Mouse (Mus musculus) right cerebral cortex, postnatal 36 days (tissue): ENCODE data around the gene Bbc3.

Experiments
- DNase-seq, 2 experiments: peaks; one replicate each; pipeline ENCODE4 v3.0.0; 2022; ENCODE audit warnings: low spot score in 2 of 2, mixed read lengths in 1 of 2

The Bbc3 gene

GRCm38 (mm10) chr7:16315222-16315759 lies 7.1 kb downstream of the Bbc3 start:
- no peak for DNase-seq

- DNase-seq, result no peak
These were observed 8.9 kb downstream of the Bbc3 start for GRCm38 (mm10) chr7:16317094-16317493.

- no peak for DNase-seq
These were observed 11.0 kb downstream of the Bbc3 start for GRCm38 (mm10) chr7:16319216-16319615.

- DNase-seq, result no peak
These were observed 12.3 kb downstream of the Bbc3 start for GRCm38 (mm10) chr7:16320479-16320878.

- no peak for DNase-seq
These were observed 16.5 kb downstream of the Bbc3 start for GRCm38 (mm10) chr7:16324661-16325060.

- no peak for DNase-seq
These were observed 17.9 kb downstream of the Bbc3 start for GRCm38 (mm10) chr7:16325920-16326606.

- no peak for DNase-seq
These were observed 18.4 kb downstream of the Bbc3 start for GRCm38 (mm10) chr7:16326607-16326971.

GRCm38 (mm10) chr7:16329146-16329545 lies 21.0 kb downstream of the Bbc3 start:
- DNase-seq, result no peak

GRCm38 (mm10) chr7:16337733-16338132 lies 29.5 kb downstream of the Bbc3 start:
- DNase-seq, result no peak

GRCm38 (mm10) chr7:16344598-16344997 lies 36.4 kb downstream of the Bbc3 start:
- DNase-seq, result no peak

- no peak for DNase-seq
These were observed 37.1 kb downstream of the Bbc3 start for GRCm38 (mm10) chr7:16345297-16345696.

GRCm38 (mm10) chr7:16349999-16350398 lies 41.8 kb downstream of the Bbc3 start:
- DNase-seq, result no peak

GRCm38 (mm10) chr7:16355854-16356594 lies 47.8 kb downstream of the Bbc3 start:
- DNase-seq, result no peak

GRCm38 (mm10) chr7:16357602-16358001 lies 49.4 kb downstream of the Bbc3 start:
- DNase-seq, result no peak

GRCm38 (mm10) chr7:16364319-16364718 lies 56.1 kb downstream of the Bbc3 start:
- DNase-seq, result no peak

GRCm38 (mm10) chr7:16364901-16365500 lies 56.8 kb downstream of the Bbc3 start:
- no peak for DNase-seq

- DNase-seq, result no peak
These were observed 58.0 kb downstream of the Bbc3 start for GRCm38 (mm10) chr7:16366133-16366646.

- no peak for DNase-seq
These were observed 58.5 kb downstream of the Bbc3 start for GRCm38 (mm10) chr7:16366669-16367068.
